Mouse (Mus musculus) T-helper 2 cell (primary cell): ENCODE data around the gene Bsdc1.

Experiments used
- in situ Hi-C: fragments of 300-600 bp; cut with MboI, MseI; formaldehyde crosslinking; loops from one replicate; pipeline ENCODE4 v1.15.1; 2025; ENCODE audit warnings: high pct_unique_total_duplicates

Gene Bsdc1

GRCm38 (mm10) chr4:129479863-129480262, 18.5 kb downstream of the Bsdc1 start:
- in situ Hi-C loops: no loop called here

GRCm38 (mm10) chr4:129481090-129481489, 19.7 kb downstream of the Bsdc1 start:
- in situ Hi-C loops: no loop called here

- in situ Hi-C loops: no loop called here
Measured at GRCm38 (mm10) chr4:129490972-129491880, 29.8 kb downstream of the Bsdc1 start, which contains the start of the genes Tssk3 and Fam229a. Gene Tssk3 (minus strand): TSS chr4:129491022. Gene Fam229a (plus strand): TSS chr4:129491190.

DNA sequence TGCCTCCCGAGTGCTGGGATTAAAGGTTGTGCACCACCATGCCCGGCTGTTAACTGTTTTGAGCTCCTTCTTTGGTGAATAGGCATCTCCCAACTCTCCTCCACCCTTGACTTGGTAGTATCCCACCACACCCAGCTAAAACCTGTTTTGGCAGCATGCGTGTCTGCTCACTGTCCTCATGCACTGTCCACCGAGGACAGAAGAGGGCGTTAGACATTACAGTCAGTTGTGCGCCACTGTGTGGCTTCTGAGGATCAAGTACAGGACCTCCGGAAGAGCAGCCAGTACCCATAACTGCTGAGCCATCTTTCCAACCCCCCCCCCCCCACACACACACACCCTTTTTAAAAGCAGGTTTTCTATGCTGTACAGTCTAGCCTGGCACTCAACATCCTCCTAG, 33.3 kb downstream of the Bsdc1 start:
- in situ Hi-C loops: no loop called here

DNA sequence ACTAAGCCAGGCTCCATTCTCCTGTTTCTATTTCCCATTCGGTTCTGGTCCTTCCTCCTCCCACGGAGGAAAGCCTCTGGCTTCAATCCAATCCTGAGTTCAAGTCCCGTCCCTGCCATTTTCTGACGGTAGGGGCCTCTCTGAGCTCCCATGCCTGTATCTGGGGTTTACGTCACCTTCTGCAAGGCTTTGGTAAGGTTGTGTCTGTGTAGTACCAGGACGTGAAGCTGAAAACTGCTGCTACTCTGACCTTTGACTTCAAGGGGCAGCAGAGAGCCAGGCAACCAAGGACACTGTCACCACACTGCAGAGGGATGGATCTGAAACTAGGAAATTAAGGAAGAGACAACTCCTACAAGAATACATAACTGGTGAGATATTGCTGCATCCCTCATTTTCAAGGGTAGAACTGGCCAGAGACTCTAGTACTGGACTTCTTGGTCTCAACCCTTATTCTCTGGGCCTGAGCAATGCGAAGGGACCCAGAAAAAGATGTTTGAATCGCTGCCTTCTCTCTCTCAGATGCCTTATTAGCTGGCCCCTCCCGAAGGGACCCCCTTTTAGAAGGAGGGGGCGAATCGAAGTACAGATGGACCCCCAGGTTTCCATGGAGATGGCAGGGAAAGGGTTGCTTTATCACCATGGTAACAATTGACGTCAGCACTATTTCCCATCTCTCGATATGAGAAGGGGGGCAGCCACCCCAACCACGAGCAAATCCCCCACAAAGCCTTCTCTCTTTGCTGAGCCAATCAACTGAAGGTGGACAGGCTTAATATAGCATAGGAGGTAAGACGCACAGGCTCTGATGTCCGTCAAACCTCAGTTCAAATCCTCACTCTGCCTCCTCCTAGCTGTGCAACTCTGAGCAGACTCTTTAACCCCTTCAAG, 34.5 kb downstream of the Bsdc1 start:
- in situ Hi-C loops: no loop called here

DNA sequence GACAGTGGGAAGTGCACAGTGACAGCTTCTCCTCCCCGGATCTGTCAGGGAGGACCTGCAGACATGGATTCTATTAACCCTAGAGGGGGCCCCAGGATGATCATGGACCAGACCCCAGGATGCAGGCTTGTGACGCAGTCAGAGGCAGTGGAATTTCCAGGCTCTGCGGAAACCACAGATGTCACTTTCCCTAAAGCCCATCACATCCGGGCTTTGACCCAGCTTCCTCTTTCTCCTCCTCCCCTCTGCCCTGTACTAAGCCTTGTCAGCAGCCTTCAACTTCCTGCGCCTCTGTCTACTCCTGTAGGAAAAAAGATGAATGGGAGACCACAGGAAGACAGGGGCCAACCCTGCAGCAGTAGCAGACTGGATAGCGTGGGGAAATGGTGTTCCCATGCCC, 35.2 kb downstream of the Bsdc1 start:
- in situ Hi-C loops: no loop called here

GRCm38 (mm10) chr4:129498941-129499340, 37.6 kb downstream of the Bsdc1 start:
- in situ Hi-C loops: no loop called here

- in situ Hi-C loops: no loop called here
Measured at GRCm38 (mm10) chr4:129500017-129500416, 38.6 kb downstream of the Bsdc1 start.

GRCm38 (mm10) chr4:129500607-129501566, 39.5 kb downstream of the Bsdc1 start:
- in situ Hi-C loops: no loop called here

- in situ Hi-C loops: no loop called here
Measured at GRCm38 (mm10) chr4:129502327-129502888, 41.0 kb downstream of the Bsdc1 start.

DNA sequence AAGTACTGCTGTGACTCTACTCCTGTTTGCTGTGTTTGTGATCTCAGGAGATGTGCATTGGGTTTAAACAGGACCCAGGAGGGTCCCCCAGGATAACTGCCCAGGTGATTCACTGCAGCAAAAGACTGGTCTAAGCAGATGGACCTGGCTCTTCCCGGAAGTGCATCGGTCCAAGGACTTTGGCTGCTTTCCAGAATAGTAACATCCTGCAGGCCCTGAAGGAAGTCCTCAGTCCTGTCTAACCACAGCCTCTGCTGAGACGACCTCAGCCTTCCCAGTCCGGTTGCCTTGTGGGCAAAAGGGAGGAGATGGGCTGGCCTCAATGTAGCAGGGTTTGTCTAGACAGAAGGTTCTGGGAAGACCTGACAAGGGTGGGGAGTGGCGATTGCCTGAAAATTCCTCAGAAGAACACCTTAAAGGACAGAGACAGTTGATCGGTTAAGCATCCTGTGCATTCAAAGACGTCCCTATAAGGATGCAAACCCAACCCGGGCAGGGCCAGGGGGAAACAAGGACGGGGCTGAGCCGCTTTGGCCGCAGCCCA, 41.6 kb downstream of the Bsdc1 start:
- in situ Hi-C loops: no loop called here

- in situ Hi-C loops: no loop called here
Measured at GRCm38 (mm10) chr4:129505511-129505910, 44.1 kb downstream of the Bsdc1 start.

DNA sequence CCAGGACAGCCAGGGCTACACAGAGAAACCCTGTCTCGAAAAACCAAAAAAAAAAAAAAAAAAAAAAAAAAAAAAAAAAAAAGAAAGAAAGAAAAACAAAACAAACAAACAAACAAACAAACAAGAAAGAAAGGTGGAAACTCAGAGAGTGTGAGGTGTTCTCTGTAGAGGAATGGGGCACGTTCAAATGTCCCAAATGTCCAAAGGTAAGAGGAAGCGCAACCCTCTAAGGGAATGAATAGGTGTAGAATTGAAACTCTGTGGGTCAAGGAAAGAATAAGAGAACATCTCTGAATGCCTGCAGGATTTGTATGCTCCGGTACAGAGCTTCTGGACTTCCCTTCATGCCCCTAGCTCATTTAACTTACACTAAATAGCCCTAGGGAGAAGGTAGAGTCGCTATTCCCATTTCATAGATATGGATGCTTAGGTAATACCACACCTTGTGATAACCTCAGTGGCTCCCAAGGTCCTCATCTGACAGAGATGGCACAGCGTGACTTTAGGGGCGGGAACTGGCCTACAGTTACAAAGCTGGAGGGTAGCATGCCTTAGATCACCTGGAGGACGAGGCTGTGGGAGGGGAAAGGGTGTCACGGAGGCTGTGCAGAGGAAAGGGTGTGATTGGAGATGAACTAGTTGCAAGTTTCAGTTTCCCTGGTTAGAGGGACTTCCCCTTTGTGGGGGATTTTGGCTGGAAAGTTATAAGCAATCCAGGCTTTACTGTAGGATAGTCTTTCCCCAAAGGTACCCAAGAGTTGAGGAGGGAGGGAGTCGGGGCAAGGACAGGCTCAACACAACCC, 46.3 kb downstream of the Bsdc1 start:
- in situ Hi-C loops: no loop called here

DNA sequence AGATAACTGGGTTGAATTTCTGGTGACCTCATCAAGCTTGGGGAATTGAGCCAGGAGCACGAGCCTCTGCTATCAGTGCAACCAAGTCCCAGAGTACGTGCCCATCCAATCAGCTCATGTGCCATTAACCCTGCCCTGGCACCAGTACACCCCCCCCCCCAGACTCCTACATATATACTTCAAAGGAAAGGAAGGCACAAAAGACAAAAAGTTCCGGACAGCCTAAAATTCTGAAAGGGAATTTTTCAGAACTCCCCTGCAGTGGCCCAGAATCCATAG, 46.8 kb downstream of the Bsdc1 start:
- in situ Hi-C loops: no loop called here

GRCm38 (mm10) chr4:129508834-129509600, 47.6 kb downstream of the Bsdc1 start:
- in situ Hi-C loops: no loop called here

DNA sequence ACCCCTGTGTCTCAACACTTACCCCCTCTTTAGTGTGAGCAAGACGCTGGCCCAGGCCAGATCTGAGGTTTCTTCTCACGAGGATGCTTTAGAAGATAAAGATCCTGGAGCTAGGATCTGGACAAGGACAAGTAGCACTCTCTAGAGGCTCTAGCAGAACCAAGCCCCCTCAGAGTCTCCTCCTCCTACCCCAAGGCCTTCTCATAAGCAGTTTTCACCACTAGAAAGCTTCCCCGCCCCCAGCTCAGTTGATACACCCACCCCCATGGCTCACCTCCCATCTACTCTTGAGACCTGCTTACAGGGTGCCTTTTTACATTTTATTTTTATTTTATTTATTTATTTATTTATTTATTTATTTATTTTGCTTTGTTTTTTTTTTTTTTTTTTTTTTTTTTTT, 48.3 kb downstream of the Bsdc1 start:
- in situ Hi-C loops: no loop called here

DNA sequence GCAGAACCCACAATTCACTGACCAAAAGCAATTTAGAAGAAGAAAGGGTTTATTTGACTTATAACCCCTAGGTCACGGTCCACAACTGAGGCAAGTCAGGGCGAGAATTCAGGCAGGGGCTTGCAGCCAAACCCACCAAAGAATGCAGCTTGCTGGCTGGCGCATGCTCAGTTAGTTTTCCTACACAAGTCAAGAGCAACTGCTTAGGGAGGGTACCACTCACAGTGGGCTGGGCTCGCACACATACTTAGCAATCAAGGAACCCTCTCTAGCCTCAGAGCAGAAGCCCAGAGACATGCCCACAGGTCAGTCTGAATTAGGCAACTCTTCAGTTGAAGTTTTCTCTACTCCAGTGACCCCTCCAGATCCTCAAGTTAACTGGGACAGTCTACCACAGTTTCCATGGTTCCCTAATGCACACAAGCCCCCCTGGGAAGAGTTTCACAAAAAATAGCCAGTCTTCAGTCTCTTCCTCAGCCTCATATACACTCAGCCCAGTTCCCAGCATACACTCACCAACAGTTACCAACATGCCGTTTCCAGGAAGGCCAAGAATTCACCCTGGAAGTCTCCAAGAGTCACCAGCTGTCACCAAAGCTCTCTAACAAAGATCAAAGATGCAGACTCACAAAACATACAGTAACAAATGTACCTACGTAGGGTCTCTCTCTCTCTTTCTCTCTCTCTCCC, 49.5 kb downstream of the Bsdc1 start:
- in situ Hi-C loops: no loop called here

GRCm38 (mm10) chr4:129511413-129512096, 50.2 kb downstream of the Bsdc1 start:
- in situ Hi-C loops: no loop called here
